Mouse (Mus musculus): ENCODE measurements around the gene Tnp2.
A peak's percentile ranks its signal among the peaks of the same experiment; 100 is the strongest.
"Not testable (repeated sequence)": the region's sequence is repeated elsewhere in the genome, so short reads cannot be mapped to it uniquely, and the experiment has no call there.

The Tnp2 gene

GRCm38 (mm10) chr16:10788271-10788670 lies at the start of gene Tnp2:
Gene Tnp2 (minus strand): TSS chr16:10788660.
- DNase-seq (ENCODE audit: extremely low read depth, insufficient read length, low spot score): no peak

GRCm38 (mm10) chr16:10837903-10838302 lies 49.4 kb upstream of the Tnp2 start:
- DNase-seq (ENCODE audit: extremely low read depth, insufficient read length, low spot score): no peak

- peak; percentile 43 for DNase-seq (ENCODE audit: extremely low read depth, insufficient read length, low spot score)
Observed at GRCm38 (mm10) chr16:10837250-10837649, 48.8 kb upstream of the Tnp2 start.

- DNase-seq (ENCODE audit: extremely low read depth, insufficient read length, low spot score): no peak
Observed at GRCm38 (mm10) chr16:10836388-10836787, 47.9 kb upstream of the Tnp2 start.

- peak; percentile 88 for DNase-seq (ENCODE audit: extremely low read depth, insufficient read length, low spot score)
Observed at GRCm38 (mm10) chr16:10834911-10835587, 46.6 kb upstream of the Tnp2 start, which contains the start of gene Rmi2. Gene Rmi2 (plus strand): TSS chr16:10835059.

- DNase-seq (ENCODE audit: extremely low read depth, insufficient read length, low spot score): no peak
Observed at GRCm38 (mm10) chr16:10834542-10834910, 46.1 kb upstream of the Tnp2 start.

- no peak for DNase-seq (ENCODE audit: extremely low read depth, insufficient read length, low spot score)
Observed at GRCm38 (mm10) chr16:10828461-10828805, 40.0 kb upstream of the Tnp2 start.

- DNase-seq (ENCODE audit: extremely low read depth, insufficient read length, low spot score): no peak
Observed at GRCm38 (mm10) chr16:10827766-10828460, 39.5 kb upstream of the Tnp2 start.

- DNase-seq (ENCODE audit: extremely low read depth, insufficient read length, low spot score): no peak
Observed at GRCm38 (mm10) chr16:10827269-10827668, 38.8 kb upstream of the Tnp2 start.

- no peak for DNase-seq (ENCODE audit: extremely low read depth, insufficient read length, low spot score)
Observed at GRCm38 (mm10) chr16:10825840-10826239, 37.4 kb upstream of the Tnp2 start.

- DNase-seq (ENCODE audit: extremely low read depth, insufficient read length, low spot score): peak; percentile 51
Observed at GRCm38 (mm10) chr16:10824536-10824935, 36.1 kb upstream of the Tnp2 start.

- DNase-seq (ENCODE audit: extremely low read depth, insufficient read length, low spot score): no peak
Observed at GRCm38 (mm10) chr16:10821387-10821786, 32.9 kb upstream of the Tnp2 start.

GRCm38 (mm10) chr16:10819966-10820365 lies 31.5 kb upstream of the Tnp2 start:
- DNase-seq (ENCODE audit: extremely low read depth, insufficient read length, low spot score): no peak

- no peak for DNase-seq (ENCODE audit: extremely low read depth, insufficient read length, low spot score)
Observed at GRCm38 (mm10) chr16:10818579-10819135, 30.2 kb upstream of the Tnp2 start.

GRCm38 (mm10) chr16:10814864-10815263 lies 26.4 kb upstream of the Tnp2 start:
- peak; percentile 42 for DNase-seq (ENCODE audit: extremely low read depth, insufficient read length, low spot score)

GRCm38 (mm10) chr16:10813726-10814125 lies 25.3 kb upstream of the Tnp2 start:
- no peak for DNase-seq (ENCODE audit: extremely low read depth, insufficient read length, low spot score)

GRCm38 (mm10) chr16:10812865-10813371 lies 24.5 kb upstream of the Tnp2 start, which contains the start of gene Gm11172:
Gene Gm11172 (plus strand): TSS chr16:10812915.
- no peak for DNase-seq (ENCODE audit: extremely low read depth, insufficient read length, low spot score)

- no peak for DNase-seq (ENCODE audit: extremely low read depth, insufficient read length, low spot score)
Observed at GRCm38 (mm10) chr16:10810376-10810775, 21.9 kb upstream of the Tnp2 start.

- DNase-seq (ENCODE audit: extremely low read depth, insufficient read length, low spot score): no peak
Observed at GRCm38 (mm10) chr16:10805789-10806527, 17.5 kb upstream of the Tnp2 start, which contains the start of gene Prm1. Gene Prm1 (minus strand): TSS chr16:10805839.

GRCm38 (mm10) chr16:10802420-10802819 lies 14.0 kb upstream of the Tnp2 start:
- DNase-seq (ENCODE audit: extremely low read depth, insufficient read length, low spot score): not testable (repeated sequence)

- no peak for DNase-seq (ENCODE audit: extremely low read depth, insufficient read length, low spot score)
Observed at GRCm38 (mm10) chr16:10796034-10796433, 7.6 kb upstream of the Tnp2 start, which contains the start of gene Prm2. Gene Prm2 (minus strand): TSS chr16:10796134.
